Mouse (Mus musculus) induced T-regulatory cell, adult 2 months (primary cell): ENCODE results near the gene D8Ertd738e.

Source experiments
- DNase-seq: peaks from one replicate; pipeline ENCODE4 v3.0.0-alpha.2; 2012; ENCODE audit warnings: low read depth

Gene D8Ertd738e

GRCm38 (mm10) chr8:84202938-84203917 lies 46.3 kb downstream of the D8Ertd738e start:
- DNase-seq: peak; percentile 94

- peak; percentile 85 for DNase-seq
Measured at GRCm38 (mm10) chr8:84202466-84202865, 47.1 kb downstream of the D8Ertd738e start.

- DNase-seq: peak; percentile 89
Measured at GRCm38 (mm10) chr8:84201545-84202245, 47.8 kb downstream of the D8Ertd738e start.

GRCm38 (mm10) chr8:84200652-84201544 lies 48.6 kb downstream of the D8Ertd738e start:
- DNase-seq: peak; percentile 89

- DNase-seq: no peak
Measured at GRCm38 (mm10) chr8:84200126-84200555, 49.4 kb downstream of the D8Ertd738e start.

- peak; percentile 66 for DNase-seq
Measured at GRCm38 (mm10) chr8:84199348-84200125, 50.0 kb downstream of the D8Ertd738e start.

- DNase-seq: no peak
Measured at GRCm38 (mm10) chr8:84198871-84199270, 50.6 kb downstream of the D8Ertd738e start.

GRCm38 (mm10) chr8:84197922-84198774 lies 51.4 kb downstream of the D8Ertd738e start:
- peak; percentile 100 for DNase-seq

- peak; percentile 98 for DNase-seq
Measured at GRCm38 (mm10) chr8:84197141-84197921, 52.2 kb downstream of the D8Ertd738e start.
